Mouse (Mus musculus) stomach, embryonic 15.5 days (tissue): ENCODE results near the gene Dcun1d4. TPM values are rescaled to one million over a fixed set of nuclear protein-coding genes. Genes with fewer than 3 reads are reported as not detected.

Source experiments
- polyA plus RNA-seq: library from polyadenylated mRNA; unstranded; fragments of >200 nt; fragmentation: Nextera tagmentation; extraction: Ambion mirVana; gene quantifications from 2 replicates; pipeline ENCODE4 v1.2.1, GENCODE M21; 2015

The Dcun1d4 gene
- polyA plus RNA-seq, 1 experiment from 2014 or later: 19.1 TPM

Other genes starting within 250 kb of the Dcun1d4 start
- gene Fryl, start 224.4 kb upstream of the Dcun1d4 start, polyA plus RNA-seq: 33.4 TPM in 2 replicates
- gene Ociad1, start 188.2 kb upstream of the Dcun1d4 start, polyA plus RNA-seq: 249 and 252 TPM in 2 replicates
- gene Ociad2, start 140.0 kb upstream of the Dcun1d4 start, polyA plus RNA-seq: 86.6 and 96.5 TPM in 2 replicates
- 1.1 and 1.9 TPM in 2 replicates for gene Cwh43, start 74.9 kb upstream of the Dcun1d4 start, polyA plus RNA-seq
- 1.8 and 1.9 TPM in 2 replicates for gene Lrrc66, start 151.5 kb downstream of the Dcun1d4 start, polyA plus RNA-seq
- 23.6 and 26.7 TPM in 2 replicates for gene Sgcb, start 166.8 kb downstream of the Dcun1d4 start, polyA plus RNA-seq
- gene Spata18, start 170.4 kb downstream of the Dcun1d4 start, polyA plus RNA-seq: 0.13 and 0.40 TPM in 2 replicates